Mouse (Mus musculus) thymus, adult 2 months (tissue): Measurements from ENCODE around the gene Adora1. TPM values are rescaled to one million over a fixed set of nuclear protein-coding genes. Genes with fewer than 3 reads are reported as not detected.
A peak's percentile ranks its signal among the peaks of the same experiment; 100 is the strongest.

Source experiments
- DNase-seq: peaks from one replicate; pipeline ENCODE4 v3.0.0; 2021
- H3K27ac ChIP-seq: fragments of 200-500 bp; 2 replicates; pipeline ENCODE4 v1.5.1; 2012; ENCODE audit warnings: low read length, control low read depth; ENCODE audit not compliant: control insufficient read depth, insufficient read depth
- H3K27me3 ChIP-seq: fragments of 200-500 bp; 2 replicates; pipeline ENCODE4 v1.6.1; 2012; ENCODE audit warnings: mild to moderate bottlenecking, low read length, moderate library complexity, mixed read lengths; ENCODE audit not compliant: control insufficient read depth, insufficient read depth
- H3K36me3 ChIP-seq: fragments of 200-500 bp; 2 replicates; pipeline ENCODE4 v1.6.1; 2012; ENCODE audit warnings: mild to moderate bottlenecking, low read length, moderate library complexity; ENCODE audit not compliant: control insufficient read depth, insufficient read depth
- H3K4me1 ChIP-seq: fragments of 200-500 bp; replicated peaks from 2 replicates; pipeline ENCODE4 v1.6.1; 2012; ENCODE audit warnings: low read length; ENCODE audit not compliant: control insufficient read depth, insufficient read depth
- H3K4me3 ChIP-seq: fragments of 200-500 bp; 2 replicates; pipeline ENCODE4 v1.5.1; 2012; ENCODE audit warnings: mild to moderate bottlenecking, low read length, control low read depth, moderate library complexity; ENCODE audit not compliant: control insufficient read depth, insufficient read depth
- CTCF ChIP-seq: fragments of 200-500 bp; IDR thresholded peaks from 2 replicates; pipeline ENCODE4 v1.5.1; 2012; ENCODE audit warnings: mild to moderate bottlenecking, control low read depth, low read length, moderate library complexity, borderline replicate concordance; ENCODE audit not compliant: control insufficient read depth, poor library complexity, insufficient read depth; ENCODE audit errors: extremely low read depth
- POLR2A ChIP-seq: fragments of 200-500 bp; IDR thresholded peaks from 2 replicates; pipeline ENCODE4 v1.6.1; 2012; ENCODE audit warnings: mild to moderate bottlenecking, low read length, control low read depth, moderate library complexity; ENCODE audit not compliant: control insufficient read depth, poor library complexity, insufficient read depth; ENCODE audit errors: extremely low read depth
- WGBS: fragments of 180-500 bp; shearing (Covaris S2); methylation state at CpG from one replicate; pipeline ENCODE4 v1.1.7; 2018; 5-methylcytosine and 5-hydroxymethylcytosine counted together
- polyA plus RNA-seq: library from polyadenylated mRNA; depleted of rRNA; stranded (reverse); fragments of >200 nt; gene quantifications from 2 replicates; pipeline ENCODE4 v1.2.3, GENCODE M21; 2012

Gene Adora1
- polyA plus RNA-seq, 1 experiment = 6.2 TPM

DNA sequence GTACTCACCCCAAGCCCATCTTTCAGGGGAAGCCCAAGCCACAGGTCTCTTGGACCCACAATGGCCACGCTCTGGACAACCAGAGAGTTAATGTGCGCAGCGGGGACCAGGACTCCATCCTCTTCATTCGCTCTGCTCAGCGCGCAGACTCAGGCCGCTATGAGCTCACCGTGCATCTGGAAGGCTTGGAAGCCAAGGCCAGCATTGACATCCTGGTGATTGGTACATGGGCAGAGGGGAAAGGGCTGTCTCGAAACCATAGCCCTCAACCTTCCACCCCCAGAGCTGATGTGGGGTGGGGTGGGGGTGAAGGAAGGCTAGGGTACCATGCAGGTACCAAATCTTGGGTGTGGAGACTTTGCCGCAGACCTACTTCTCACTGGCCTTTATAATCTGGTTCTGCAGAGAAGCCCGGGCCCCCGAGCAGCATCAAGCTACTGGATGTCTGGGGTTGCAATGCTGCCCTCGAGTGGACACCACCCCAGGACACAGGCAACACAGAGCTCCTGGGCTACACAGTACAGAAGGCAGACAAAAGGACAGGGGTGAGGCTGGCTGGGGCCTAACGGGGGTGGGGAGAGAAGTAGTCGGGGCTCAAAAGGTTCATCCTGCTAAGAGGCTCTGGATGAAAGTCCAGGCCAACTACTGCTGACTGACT is 37.8 kb downstream of the Adora1 start:
- TF ChIP-seq POLR2A = no peak
- no peak for TF ChIP-seq CTCF
- no peaks in the 10 kb centered on the region for H3K27me3 ChIP-seq
- H3K36me3 ChIP-seq = no peaks in the 10 kb centered on the region
- no peak for DNase-seq
- no peak overlapping the region for H3K4me3 ChIP-seq
- 95% methylated on average over 15 of the region's 15 CpGs for WGBS
- no peak overlapping the region for H3K27ac ChIP-seq
- peaks cover 12% of the 10 kb centered on the region for H3K4me1 ChIP-seq

DNA sequence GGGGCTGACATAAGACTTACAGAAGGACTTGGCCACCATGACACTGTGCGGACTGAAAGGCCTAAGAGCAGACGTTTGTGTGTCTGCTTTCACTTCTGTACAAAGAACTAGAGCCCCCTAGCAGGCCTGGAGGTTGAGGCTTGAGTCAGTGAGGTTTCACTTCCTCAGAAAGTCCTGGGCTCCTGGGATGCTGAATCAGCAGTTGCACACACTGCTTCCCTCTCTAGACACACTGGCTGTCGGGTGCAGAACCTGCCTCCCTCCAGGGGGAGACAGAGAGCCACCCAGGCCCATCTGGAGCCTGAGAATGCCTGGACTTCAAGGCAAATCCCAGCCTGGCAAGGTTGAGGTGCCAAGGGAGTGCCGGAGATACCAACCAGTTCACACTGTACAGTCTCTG is 38.8 kb downstream of the Adora1 start:
- Histone ChIP-seq H3K27ac (no peak overlapping the region), H3K27me3 (no peaks in the 10 kb centered on the region), H3K4me3 (no peak overlapping the region), H3K36me3 (no peaks in the 10 kb centered on the region), H3K4me1 (peaks cover 12% of the 10 kb centered on the region)
- 0 out of 2 replicates have a peak, but pooled peaks have one; percentile 41 for TF ChIP-seq CTCF
- no peak for TF ChIP-seq POLR2A
- WGBS = 29% methylated on average over 4 of the region's 4 CpGs
- DNase-seq = peak; percentile 44

DNA sequence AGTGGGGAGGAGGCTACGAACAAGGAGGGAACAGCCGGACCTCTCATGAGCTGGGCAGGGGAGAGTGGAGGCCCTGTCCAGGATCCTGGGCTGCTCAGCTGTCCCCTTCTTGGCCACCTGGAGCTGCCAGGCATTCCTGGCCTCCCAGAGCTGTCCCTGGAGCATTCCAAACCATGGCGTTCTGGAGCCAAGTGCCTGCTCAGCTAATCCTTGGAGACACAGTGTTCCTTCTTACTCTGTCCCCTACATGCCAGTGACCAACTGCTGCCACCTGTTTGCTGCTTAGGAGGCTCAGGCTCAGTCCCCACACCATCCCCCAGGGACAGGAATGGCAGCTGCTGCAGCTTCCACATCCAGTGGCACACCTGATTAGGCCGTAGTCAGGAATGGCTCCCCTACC is 39.3 kb downstream of the Adora1 start:
- H3K4me1 ChIP-seq = peaks cover 12% of the 10 kb centered on the region
- WGBS = 44% methylated on average over 4 of the region's 4 CpGs
- no peak for TF ChIP-seq POLR2A
- no peak for TF ChIP-seq CTCF
- no peak for DNase-seq
- H3K27me3 ChIP-seq = no peaks in the 10 kb centered on the region
- peak overlapping the region; percentile 6; the same call in 1 of the 2 replicates for H3K27ac ChIP-seq
- H3K36me3 ChIP-seq = no peaks in the 10 kb centered on the region
- H3K4me3 ChIP-seq = no peak overlapping the region

DNA sequence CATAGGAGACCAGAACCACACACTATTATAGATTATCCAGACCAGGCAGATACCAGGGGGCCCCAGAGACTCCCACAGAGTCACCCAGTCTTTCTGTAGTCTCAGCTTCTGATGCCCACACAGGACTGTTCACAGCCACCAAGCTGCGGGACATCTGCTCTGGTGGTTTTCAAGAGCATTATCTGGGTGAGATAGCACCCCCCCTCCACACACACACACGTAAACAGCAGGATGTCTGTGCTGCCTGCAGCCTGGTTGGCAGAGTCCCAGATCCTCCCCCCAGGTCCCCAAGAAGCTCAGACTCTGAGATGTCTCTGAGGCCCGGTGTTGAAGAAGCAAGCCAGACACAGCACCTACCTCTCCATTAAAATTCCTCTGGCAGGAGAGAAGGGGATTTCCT is 39.7 kb downstream of the Adora1 start:
- H3K4me3 ChIP-seq = no peak overlapping the region
- no peaks in the 10 kb centered on the region for H3K36me3 ChIP-seq
- H3K27ac ChIP-seq = no peak overlapping the region; the same call in 1 of the 2 replicates
- TF ChIP-seq POLR2A (no peak), CTCF (no peak)
- DNase-seq = no peak
- peaks cover 12% of the 10 kb centered on the region for H3K4me1 ChIP-seq
- no peaks in the 10 kb centered on the region for H3K27me3 ChIP-seq
- 10% methylated on average over 3 of the region's 3 CpGs for WGBS

DNA sequence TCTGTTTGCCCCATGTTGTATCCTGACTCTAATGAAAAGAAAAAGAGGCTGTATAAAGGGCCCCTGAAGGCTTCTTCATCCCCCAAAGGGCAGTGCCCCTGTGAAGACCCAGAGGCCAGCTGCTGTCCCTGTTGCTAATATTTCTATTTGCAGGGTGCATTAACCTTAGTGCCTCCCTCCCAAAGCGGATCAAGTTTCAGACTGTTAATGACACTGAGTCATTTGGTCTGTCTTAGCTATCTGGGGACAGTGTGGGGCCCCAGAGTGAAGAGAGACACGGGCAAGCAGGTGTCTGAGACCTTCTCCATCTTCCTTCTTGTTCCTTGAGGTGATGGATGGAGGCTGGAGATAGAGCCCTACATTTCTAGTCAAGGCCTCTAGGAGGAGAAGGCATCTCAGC is 40.1 kb downstream of the Adora1 start:
- Histone ChIP-seq H3K27me3 (no peaks in the 10 kb centered on the region), H3K4me1 (peaks cover 12% of the 10 kb centered on the region), H3K27ac (no peak overlapping the region), H3K36me3 (no peaks in the 10 kb centered on the region), H3K4me3 (no peak overlapping the region)
- no peak for TF ChIP-seq POLR2A
- TF ChIP-seq CTCF = no peak
- WGBS = 48% methylated on average over 2 of the region's 2 CpGs
- DNase-seq = no peak

DNA sequence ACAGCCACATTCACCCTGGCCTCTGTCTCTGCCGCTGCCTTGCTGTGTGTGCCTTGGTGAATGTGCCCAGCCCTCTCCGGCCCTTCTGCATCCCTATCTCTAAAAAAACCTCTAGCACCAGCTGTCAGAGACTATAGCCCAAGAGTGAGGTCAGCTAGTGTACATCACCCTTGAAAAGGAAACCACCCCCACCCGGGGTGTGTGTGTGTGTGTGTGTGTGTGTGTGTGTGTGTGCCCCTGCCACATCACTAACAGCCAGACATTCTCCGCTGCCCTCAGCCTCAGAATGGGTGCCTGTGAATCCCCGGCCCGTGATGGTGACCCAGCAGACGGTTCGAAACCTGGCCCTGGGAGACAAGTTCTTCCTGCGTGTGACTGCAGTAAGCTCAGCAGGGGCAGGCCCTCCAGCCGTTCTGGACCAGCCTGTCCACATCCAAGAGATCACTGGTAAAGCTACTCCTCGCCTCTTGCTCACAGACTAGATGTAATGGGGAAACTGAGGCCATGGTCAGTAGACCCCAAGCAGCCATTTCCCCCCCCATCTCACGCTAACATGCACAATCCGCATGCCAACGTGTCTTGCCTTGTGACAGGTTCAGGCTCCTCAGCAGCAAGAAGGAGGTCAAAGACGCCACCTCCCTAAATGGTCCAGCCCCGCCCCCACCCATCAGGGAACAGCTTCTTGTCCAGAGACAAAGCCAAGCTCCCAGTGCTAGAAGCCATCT is 40.8 kb downstream of the Adora1 start:
- no peaks in the 10 kb centered on the region for H3K27me3 ChIP-seq
- no peak overlapping the region for H3K4me3 ChIP-seq
- no peak for DNase-seq
- TF ChIP-seq POLR2A = no peak
- TF ChIP-seq CTCF = no peak
- WGBS = 76% methylated on average over 16 of the region's 16 CpGs
- H3K27ac ChIP-seq = no peak overlapping the region
- no peaks in the 10 kb centered on the region for H3K36me3 ChIP-seq
- H3K4me1 ChIP-seq = peaks cover 12% of the 10 kb centered on the region
